ENCODE assay signal across 25 mouse cellular contexts in genomic region chr10:115146257-115146898, GRCm38 (mm10). TPM values are rescaled to one million over a fixed set of nuclear protein-coding genes. Genes with fewer than 3 reads are reported as not detected.
DNase-seq lines count a peak whose midpoint lies in the region; ATAC-seq and TF ChIP-seq lines count a peak whose summit lies in the region.
"Had no signal": no experiment of that assay in that cellular context is flagged by ENCODE, and none has a peak within 500 bp of the region (broad histone marks: within the 10 kb centered on the region; RNA-seq: fewer than 3 reads in every experiment).

No protein-coding gene starts in this region.

- TF ChIP-seq CTCF in forebrain, postnatal 0 days (IDR thresholded peaks at IDR 0.05; ENCODE audit: low read depth), result no peak
- peak; percentile 20; the same call in 1 of the 2 replicates for TF ChIP-seq CTCF in midbrain, postnatal 0 days (IDR thresholded peaks at IDR 0.05)

- WGBS in forebrain, embryonic 13.5 days, result 85% methylated on average over 8 of the region's 8 CpGs
- WGBS in forebrain, embryonic 10.5 days, result 88% methylated on average over 8 of the region's 8 CpGs
- WGBS in forebrain, postnatal 0 days, result 71% methylated on average over 8 of the region's 8 CpGs
- 81% methylated on average over 8 of the region's 8 CpGs for WGBS in forebrain, embryonic 15.5 days
- 86% methylated on average over 8 of the region's 8 CpGs for WGBS in midbrain, embryonic 11.5 days
- WGBS in midbrain, embryonic 14.5 days, result 77% methylated on average over 8 of the region's 8 CpGs
- WGBS in midbrain, postnatal 0 days, result 64% methylated on average over 8 of the region's 8 CpGs
- WGBS in midbrain, embryonic 13.5 days, result 86% methylated on average over 8 of the region's 8 CpGs

- DNase-seq in forebrain, embryonic 10.5 days (ENCODE audit: extremely low spot score, low spot score), result no peak
- no peak for DNase-seq in forebrain, postnatal 0 days
- peak; percentile 75 for DNase-seq in midbrain, embryonic 11.5 days (ENCODE audit: low spot score, missing footprints)
- DNase-seq in midbrain, embryonic 14.5 days, result no peak
- DNase-seq in midbrain, postnatal 0 days (ENCODE audit: low spot score), result no peak
- DNase-seq: adrenal gland, adult 8-10 months; adrenal gland, postnatal 14 days; adrenal gland, postnatal 36 days; B cell, adult 2 months; cerebellum, adult 8-10 months; cerebellum, postnatal 36 days; embryo, embryonic 11 days had no signal

- ATAC-seq in forebrain, embryonic 13.5 days, result peak; percentile 57; the same call in 1 of the 2 replicates
- ATAC-seq in forebrain, postnatal 0 days, result peak; percentile 77
- no peak for ATAC-seq in forebrain, embryonic 15.5 days (replicated peaks)
- no peak for ATAC-seq in midbrain, embryonic 11.5 days (ENCODE audit: low FRiP score)
- no peak for ATAC-seq in midbrain, embryonic 14.5 days (ENCODE audit: low FRiP score, low TSS enrichment)
- ATAC-seq in midbrain, postnatal 0 days (ENCODE audit: low FRiP score), result no peak
- ATAC-seq in midbrain, embryonic 13.5 days, result no peak
- ATAC-seq: activated CD4-positive, CD25-positive, alpha-beta regulatory T cell, adult 4 months; CD4-positive, CD25-positive, alpha-beta regulatory T cell, adult 4 months; Patski had no signal

- H3K27me3 ChIP-seq in forebrain, embryonic 13.5 days, result no peaks in the 10 kb centered on the region
- H3K27me3 ChIP-seq in forebrain, embryonic 10.5 days (ENCODE audit: poor library complexity, severe bottlenecking), result no peaks in the 10 kb centered on the region
- H3K27me3 ChIP-seq in forebrain, postnatal 0 days (ENCODE audit: insufficient read depth, low read length), result no peaks in the 10 kb centered on the region
- H3K27me3 ChIP-seq in forebrain, embryonic 15.5 days, result no peaks in the 10 kb centered on the region
- no peaks in the 10 kb centered on the region for H3K27me3 ChIP-seq in midbrain, embryonic 11.5 days (ENCODE audit: control insufficient read depth, insufficient read depth, low read length)
- no peaks in the 10 kb centered on the region for H3K27me3 ChIP-seq in midbrain, embryonic 14.5 days (ENCODE audit: control insufficient read depth, insufficient read depth, low read length)
- H3K27me3 ChIP-seq in midbrain, postnatal 0 days (ENCODE audit: insufficient read depth, low read length), result no peaks in the 10 kb centered on the region
- no peaks in the 10 kb centered on the region for H3K27me3 ChIP-seq in midbrain, embryonic 13.5 days
- H3K27me3 ChIP-seq: embryonic facial prominence, embryonic 13.5 days; embryonic facial prominence, embryonic 15.5 days; forebrain, embryonic 12.5 days had no signal

- no peak overlapping the region for H3K9ac ChIP-seq in forebrain, embryonic 13.5 days
- H3K9ac ChIP-seq in forebrain, postnatal 0 days, result no peak overlapping the region
- no peak overlapping the region for H3K9ac ChIP-seq in forebrain, embryonic 15.5 days (replicated peaks)
- H3K9ac ChIP-seq in midbrain, embryonic 11.5 days (ENCODE audit: low read length), result no peak overlapping the region
- no peak overlapping the region for H3K9ac ChIP-seq in midbrain, embryonic 14.5 days (replicated peaks; ENCODE audit: low read length)
- H3K9ac ChIP-seq in midbrain, postnatal 0 days (replicated peaks; ENCODE audit: low read length, poor library complexity, severe bottlenecking), result no peak overlapping the region
- H3K9ac ChIP-seq in midbrain, embryonic 13.5 days (replicated peaks), result no peak overlapping the region
- H3K9ac ChIP-seq: embryonic facial prominence, embryonic 13.5 days; embryonic facial prominence, embryonic 15.5 days; forebrain, embryonic 12.5 days had no signal

- no peaks in the 10 kb centered on the region for H3K36me3 ChIP-seq in forebrain, embryonic 13.5 days (ENCODE audit: poor library complexity, severe bottlenecking)
- no peaks in the 10 kb centered on the region for H3K36me3 ChIP-seq in forebrain, embryonic 10.5 days (replicated peaks)
- no peaks in the 10 kb centered on the region for H3K36me3 ChIP-seq in forebrain, postnatal 0 days (ENCODE audit: insufficient read depth)
- no peaks in the 10 kb centered on the region for H3K36me3 ChIP-seq in forebrain, embryonic 15.5 days
- H3K36me3 ChIP-seq in midbrain, embryonic 11.5 days (ENCODE audit: control insufficient read depth, insufficient read depth, low read length), result no peaks in the 10 kb centered on the region
- no peaks in the 10 kb centered on the region for H3K36me3 ChIP-seq in midbrain, embryonic 14.5 days (ENCODE audit: control insufficient read depth, insufficient read depth, low read length)
- no peaks in the 10 kb centered on the region for H3K36me3 ChIP-seq in midbrain, postnatal 0 days (ENCODE audit: insufficient read depth, low read length)
- H3K36me3 ChIP-seq in midbrain, embryonic 13.5 days, result no peaks in the 10 kb centered on the region
- H3K36me3 ChIP-seq: embryonic facial prominence, embryonic 13.5 days; embryonic facial prominence, embryonic 15.5 days; forebrain, embryonic 12.5 days; G1E had no signal

- H3K9me3 ChIP-seq in forebrain, embryonic 13.5 days (replicated peaks), result no peaks in the 10 kb centered on the region
- no peaks in the 10 kb centered on the region for H3K9me3 ChIP-seq in forebrain, embryonic 10.5 days
- H3K9me3 ChIP-seq in forebrain, postnatal 0 days (ENCODE audit: low read length), result no peaks in the 10 kb centered on the region
- H3K9me3 ChIP-seq in forebrain, embryonic 15.5 days, result no peaks in the 10 kb centered on the region
- no peaks in the 10 kb centered on the region for H3K9me3 ChIP-seq in midbrain, embryonic 11.5 days (ENCODE audit: control insufficient read depth, low read length)
- no peaks in the 10 kb centered on the region for H3K9me3 ChIP-seq in midbrain, embryonic 14.5 days (ENCODE audit: control insufficient read depth, low read length)
- H3K9me3 ChIP-seq in midbrain, postnatal 0 days (ENCODE audit: low read length), result no peaks in the 10 kb centered on the region
- no peaks in the 10 kb centered on the region for H3K9me3 ChIP-seq in midbrain, embryonic 13.5 days
- H3K9me3 ChIP-seq: embryonic facial prominence, embryonic 13.5 days; embryonic facial prominence, embryonic 15.5 days; forebrain, embryonic 12.5 days had no signal

- H3K4me3 ChIP-seq in forebrain, embryonic 13.5 days, result no peak overlapping the region
- no peak overlapping the region for H3K4me3 ChIP-seq in forebrain, embryonic 10.5 days
- no peak overlapping the region for H3K4me3 ChIP-seq in forebrain, postnatal 0 days (ENCODE audit: low read depth, low read length)
- no peak overlapping the region for H3K4me3 ChIP-seq in forebrain, embryonic 15.5 days
- no peak overlapping the region for H3K4me3 ChIP-seq in midbrain, embryonic 11.5 days (ENCODE audit: low read depth, low read length)
- no peak overlapping the region for H3K4me3 ChIP-seq in midbrain, embryonic 14.5 days (replicated peaks; ENCODE audit: low read depth, low read length)
- H3K4me3 ChIP-seq in midbrain, postnatal 0 days (ENCODE audit: low read depth, low read length), result no peak overlapping the region
- no peak overlapping the region for H3K4me3 ChIP-seq in midbrain, embryonic 13.5 days (replicated peaks)
- H3K4me3 ChIP-seq: embryonic facial prominence, embryonic 13.5 days; embryonic facial prominence, embryonic 15.5 days; erythroblast, embryonic 14.5 days; forebrain, embryonic 12.5 days had no signal

- H3K4me1 ChIP-seq in forebrain, embryonic 13.5 days, result no peaks in the 10 kb centered on the region
- no peaks in the 10 kb centered on the region for H3K4me1 ChIP-seq in forebrain, embryonic 10.5 days
- H3K4me1 ChIP-seq in forebrain, postnatal 0 days (ENCODE audit: insufficient read depth), result no peaks in the 10 kb centered on the region
- H3K4me1 ChIP-seq in forebrain, embryonic 15.5 days, result no peaks in the 10 kb centered on the region
- H3K4me1 ChIP-seq in midbrain, embryonic 11.5 days (ENCODE audit: control insufficient read depth, insufficient read depth, low read length), result no peaks in the 10 kb centered on the region
- no peaks in the 10 kb centered on the region for H3K4me1 ChIP-seq in midbrain, embryonic 14.5 days (ENCODE audit: control insufficient read depth, insufficient read depth, low read length)
- no peaks in the 10 kb centered on the region for H3K4me1 ChIP-seq in midbrain, postnatal 0 days (ENCODE audit: insufficient read depth, low read length)
- H3K4me1 ChIP-seq in midbrain, embryonic 13.5 days (replicated peaks), result no peaks in the 10 kb centered on the region
- H3K4me1 ChIP-seq: embryonic facial prominence, embryonic 13.5 days; embryonic facial prominence, embryonic 15.5 days; forebrain, embryonic 12.5 days had no signal

- no peak overlapping the region for H3K27ac ChIP-seq in forebrain, embryonic 13.5 days
- no peak overlapping the region for H3K27ac ChIP-seq in forebrain, embryonic 10.5 days
- no peak overlapping the region for H3K27ac ChIP-seq in forebrain, postnatal 0 days (ENCODE audit: low read depth, low read length)
- no peak overlapping the region for H3K27ac ChIP-seq in forebrain, embryonic 15.5 days (replicated peaks)
- no peak overlapping the region for H3K27ac ChIP-seq in midbrain, embryonic 11.5 days (ENCODE audit: low read depth, low read length)
- no peak overlapping the region for H3K27ac ChIP-seq in midbrain, embryonic 14.5 days (replicated peaks; ENCODE audit: low read depth, low read length)
- H3K27ac ChIP-seq in midbrain, postnatal 0 days (ENCODE audit: low read depth, low read length), result no peak overlapping the region
- no peak overlapping the region for H3K27ac ChIP-seq in midbrain, embryonic 13.5 days
- H3K27ac ChIP-seq: embryonic facial prominence, embryonic 13.5 days; embryonic facial prominence, embryonic 15.5 days; forebrain, embryonic 12.5 days had no signal

- no peak overlapping the region for H3K4me2 ChIP-seq in forebrain, embryonic 13.5 days
- no peak overlapping the region for H3K4me2 ChIP-seq in forebrain, postnatal 0 days (ENCODE audit: low read depth)
- H3K4me2 ChIP-seq in forebrain, embryonic 15.5 days (replicated peaks), result no peak overlapping the region
- no peak overlapping the region for H3K4me2 ChIP-seq in midbrain, embryonic 11.5 days
- no peak overlapping the region for H3K4me2 ChIP-seq in midbrain, embryonic 14.5 days (ENCODE audit: low read length)
- H3K4me2 ChIP-seq in midbrain, postnatal 0 days (ENCODE audit: low read depth, low read length, poor library complexity, severe bottlenecking), result no peak overlapping the region
- no peak overlapping the region for H3K4me2 ChIP-seq in midbrain, embryonic 13.5 days (replicated peaks)
- H3K4me2 ChIP-seq: embryonic facial prominence, embryonic 13.5 days; embryonic facial prominence, embryonic 15.5 days; forebrain, embryonic 12.5 days had no signal

RNA-seq across cellular contexts. Expression of gene Tph2, which starts 38.4 kb away (rescaled TPM):
- 0.06 and 0.10 TPM in 2 replicates for polyA plus RNA-seq in forebrain, embryonic 13.5 days (2015; fragmentation: Nextera tagmentation; extraction: Ambion mirVana)
- not detected in 2 replicates for polyA plus RNA-seq in forebrain, embryonic 10.5 days (2016; fragmentation: Nextera tagmentation; extraction: Ambion mirVana)
- 0.10 and 0.46 TPM in 2 replicates for total RNA-seq in forebrain, postnatal 0 days (2014; rRNA removed)
- 0.78 and 1.0 TPM in 2 replicates for polyA plus RNA-seq in forebrain, postnatal 0 days (2015; fragmentation: Nextera tagmentation; extraction: Ambion mirVana)
- 0.11 and 0.33 TPM in 2 replicates for polyA plus RNA-seq in forebrain, embryonic 15.5 days (2015; fragmentation: Nextera tagmentation; extraction: Ambion mirVana)
- 0.36 and 0.91 TPM in 2 replicates for polyA plus RNA-seq in midbrain, embryonic 11.5 days (2014; fragmentation: Nextera tagmentation; extraction: Ambion mirVana)
- polyA plus RNA-seq in midbrain, embryonic 14.5 days (2014; fragmentation: Nextera tagmentation; extraction: Ambion mirVana), result 6.9 and 8.5 TPM in 2 replicates
- 9.0 and 16.7 TPM in 2 replicates for total RNA-seq in midbrain, postnatal 0 days (2014; rRNA removed)
- polyA plus RNA-seq in midbrain, postnatal 0 days (2015; fragmentation: Nextera tagmentation; extraction: Ambion mirVana), result 7.5 and 9.1 TPM in 2 replicates
- polyA plus RNA-seq in midbrain, embryonic 13.5 days (2015; fragmentation: Nextera tagmentation; extraction: Ambion mirVana), result 2.2 and 7.8 TPM in 2 replicates
- total RNA-seq: adrenal gland, adult 18-20 months; adrenal gland, postnatal 14 days; common myeloid progenitor, adult 5-6 weeks had no signal
- polyA plus RNA-seq: activated CD4-positive, CD25-positive, alpha-beta regulatory T cell, adult 4 months; CD4-positive, CD25-positive, alpha-beta regulatory T cell, adult 4 months; erythroblast, embryonic 14.5 days; forebrain, embryonic 12.5 days; G1E; Patski had no signal

Comparison
In these comparisons a context has a peak if more than half of its experiments do, and no peak if none do; other contexts are left out.
1. ATAC-seq: peak in forebrain, embryonic 13.5 days (single experiment) and forebrain, postnatal 0 days (single experiment); none in forebrain, embryonic 15.5 days (single experiment), midbrain, embryonic 11.5 days (single experiment), midbrain, embryonic 14.5 days (single experiment), midbrain, postnatal 0 days (single experiment) and midbrain, embryonic 13.5 days (single experiment).